Mouse (Mus musculus): ENCODE results near the gene Gm28230. TPM values are rescaled to one million over a fixed set of nuclear protein-coding genes. Genes with fewer than 3 reads are reported as not detected.

Gene Gm28230
- total RNA-seq, 1 experiment, result 0.22 TPM

- Histone ChIP-seq H3K4me3 (ENCODE audit: insufficient read depth in 1 of 2, low read depth in 1 of 2, low read length in 2 of 2, poor library complexity in 1 of 2, severe bottlenecking in 1 of 2) (no peak overlapping the region), H3K27ac (ENCODE audit: insufficient read depth, low read depth, low read length, poor library complexity, severe bottlenecking) (no peak overlapping the region), H3K9ac (ENCODE audit: insufficient read depth, low read depth, low read length, poor library complexity, severe bottlenecking) (no peak overlapping the region), H3K36me3 (ENCODE audit: control insufficient read depth, insufficient read depth, low read length, poor library complexity, severe bottlenecking) (no peaks in the 10 kb centered on the region), H3K9me3 (ENCODE audit: control insufficient read depth, insufficient read depth, low read depth, low read length) (no peaks in the 10 kb centered on the region), H3K4me1 (ENCODE audit: control insufficient read depth in 2 of 2, insufficient read depth in 2 of 2, low read length in 2 of 2, poor library complexity in 1 of 2) (peaks cover 0 to 4% of the 10 kb centered on the region in 2 experiments; a peak in 1 of 4 replicates)
- TF ChIP-seq ZC3H11A (IDR thresholded peaks at IDR 0.05; ENCODE audit: borderline replicate concordance, low read depth, low read length) (no peak), ZNF384 (IDR thresholded peaks at IDR 0.05; ENCODE audit: low read depth, low read length) (0 out of 2 replicates have a peak, but pooled peaks have one; percentile 6)
- DNase-seq (ENCODE audit: low read depth, low spot score), result no peak
- in situ Hi-C loops (cut with MboI; ENCODE audit: low sequenced_read_pairs in 2 of 2, unreplicated experiment in 2 of 2), result loop anchor here (10.0 to 25.0 kb wide), 2 partner anchors 58 to 900 kb away; no protein-coding TSS in a partner anchor
Observed at GRCm38 (mm10) chr2:74686988-74687697, 39.4 kb upstream of the Gm28230 start.

DNA sequence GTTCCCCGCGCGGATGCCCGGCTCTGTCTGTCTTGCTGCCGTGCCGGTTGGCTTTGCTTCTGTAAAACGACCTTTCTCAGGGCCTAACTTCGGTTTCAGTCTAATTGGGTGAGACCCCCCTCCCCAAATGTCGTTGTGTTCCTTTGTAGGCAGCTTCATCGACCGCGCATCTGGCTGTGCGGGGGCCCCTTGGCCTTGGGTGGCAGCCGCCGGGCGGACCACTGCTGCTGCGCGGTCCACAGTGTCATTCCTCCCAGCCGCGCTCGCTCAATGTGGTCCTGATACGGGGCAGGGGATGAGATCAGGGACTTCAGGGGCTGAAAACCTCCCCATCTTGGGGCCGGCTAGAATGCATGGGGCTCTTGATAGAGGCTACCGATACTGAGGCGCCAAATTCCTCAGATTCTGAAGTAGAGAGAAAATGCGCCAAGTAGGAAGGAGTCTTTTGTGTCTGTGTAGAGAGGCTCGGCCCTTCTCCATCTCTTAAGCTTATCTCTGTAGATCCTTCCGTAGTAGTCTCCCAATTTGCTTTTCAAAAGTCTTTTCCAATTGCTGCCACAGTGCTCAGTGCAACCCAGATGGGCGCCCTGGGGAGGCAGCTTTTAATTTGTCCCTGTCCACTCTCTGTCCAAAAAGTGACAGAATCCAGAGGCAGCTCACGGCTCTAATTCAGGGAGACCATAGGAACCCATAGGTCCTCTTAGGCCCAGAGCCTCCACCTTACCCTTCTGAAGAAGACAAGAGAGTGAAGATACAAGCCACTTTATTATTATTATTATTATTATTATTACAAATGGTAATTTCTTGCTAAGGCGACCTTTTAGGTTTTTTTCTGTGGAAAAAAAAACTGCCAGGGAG lies 38.6 kb upstream of the Gm28230 start:
- no peak overlapping the region for H3K27ac ChIP-seq (ENCODE audit: insufficient read depth, low read depth, low read length, poor library complexity, severe bottlenecking)
- DNase-seq (ENCODE audit: low read depth, low spot score), result no peak
- no peaks in the 10 kb centered on the region for H3K9me3 ChIP-seq (ENCODE audit: control insufficient read depth, insufficient read depth, low read depth, low read length)
- TF ChIP-seq ZC3H11A (IDR thresholded peaks at IDR 0.05; ENCODE audit: borderline replicate concordance, low read depth, low read length) (no peak), ZNF384 (IDR thresholded peaks at IDR 0.05; ENCODE audit: low read depth, low read length) (no peak), HCFC1 (IDR thresholded peaks at IDR 0.05; ENCODE audit: borderline replicate concordance, insufficient read depth, low read length) (no peak), CHD2 (IDR thresholded peaks at IDR 0.05; ENCODE audit: low read depth, low read length) (no peak), MAFK (IDR thresholded peaks at IDR 0.05; ENCODE audit: insufficient read depth, low read depth, low read length) (no peak)
- H3K4me1 ChIP-seq (ENCODE audit: control insufficient read depth in 2 of 2, insufficient read depth in 2 of 2, low read length in 2 of 2, poor library complexity in 1 of 2), result peaks cover 0 to 1% of the 10 kb centered on the region in 2 experiments; a peak in 1 of 4 replicates
- in situ Hi-C loops (cut with MboI; ENCODE audit: low sequenced_read_pairs in 2 of 2, unreplicated experiment in 2 of 2), result loop anchor here (10.0 to 25.0 kb wide), 2 partner anchors 57 to 899 kb away; no protein-coding TSS in a partner anchor
- no peaks in the 10 kb centered on the region for H3K36me3 ChIP-seq (ENCODE audit: control insufficient read depth, insufficient read depth, low read length, poor library complexity, severe bottlenecking)
- no peak overlapping the region for H3K9ac ChIP-seq (ENCODE audit: insufficient read depth, low read depth, low read length, poor library complexity, severe bottlenecking)
- H3K4me3 ChIP-seq (ENCODE audit: insufficient read depth in 1 of 2, low read depth in 1 of 2, low read length in 2 of 2, poor library complexity in 1 of 2, severe bottlenecking in 1 of 2), result no peak overlapping the region

DNA sequence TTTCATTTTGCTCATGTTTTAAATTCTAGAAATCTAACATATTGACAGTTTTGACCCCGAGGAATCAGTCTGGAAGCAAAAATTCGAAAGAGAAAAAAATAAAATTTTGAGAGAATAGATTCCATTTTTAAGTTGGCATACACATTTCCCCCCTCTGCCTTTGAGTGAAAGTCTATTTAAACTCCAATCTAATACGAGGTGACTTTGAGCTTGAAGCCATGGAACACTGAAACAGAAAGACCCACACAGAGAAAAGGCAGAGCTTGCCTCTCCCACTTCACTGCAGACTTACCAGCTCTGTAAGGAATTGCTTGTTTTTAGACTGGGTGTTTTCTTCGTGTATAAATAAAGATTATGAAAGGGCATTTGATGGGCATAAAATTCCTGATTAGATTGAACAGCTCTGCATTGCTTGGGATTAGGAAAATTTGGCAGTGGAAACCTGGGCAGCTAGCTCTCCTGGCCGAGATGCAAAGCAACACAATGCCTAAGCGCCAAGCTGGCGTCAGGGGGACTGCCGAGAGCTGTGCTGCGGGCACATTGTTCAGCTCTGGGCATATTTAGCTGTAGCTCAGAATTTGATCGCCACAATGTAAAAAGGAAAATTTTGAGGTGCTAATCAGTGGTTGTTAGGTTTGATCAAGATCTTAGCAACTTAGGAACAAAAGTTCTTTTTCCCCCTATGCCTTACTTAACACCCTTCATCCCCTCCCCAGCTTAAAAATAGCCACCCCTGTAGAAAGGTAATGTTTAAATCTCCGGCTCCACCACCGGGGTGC lies 37.5 kb upstream of the Gm28230 start:
- H3K27ac ChIP-seq (ENCODE audit: insufficient read depth, low read depth, low read length, poor library complexity, severe bottlenecking), result no peak overlapping the region
- no peak overlapping the region for H3K9ac ChIP-seq (ENCODE audit: insufficient read depth, low read depth, low read length, poor library complexity, severe bottlenecking)
- H3K9me3 ChIP-seq (ENCODE audit: control insufficient read depth, insufficient read depth, low read depth, low read length), result no peaks in the 10 kb centered on the region
- no peak overlapping the region for H3K4me3 ChIP-seq (ENCODE audit: insufficient read depth in 1 of 2, low read depth in 1 of 2, low read length in 2 of 2, poor library complexity in 1 of 2, severe bottlenecking in 1 of 2)
- in situ Hi-C loops (cut with MboI; ENCODE audit: low sequenced_read_pairs in 2 of 2, unreplicated experiment in 2 of 2), result loop anchor here (10.0 to 25.0 kb wide), 2 partner anchors 56 to 898 kb away; no protein-coding TSS in a partner anchor
- TF ChIP-seq ZC3H11A (IDR thresholded peaks at IDR 0.05; ENCODE audit: borderline replicate concordance, low read depth, low read length), result no peak
- no peak for TF ChIP-seq HCFC1 (IDR thresholded peaks at IDR 0.05; ENCODE audit: borderline replicate concordance, insufficient read depth, low read length)
- no peak for TF ChIP-seq CHD2 (IDR thresholded peaks at IDR 0.05; ENCODE audit: low read depth, low read length)
- no peak for TF ChIP-seq MAFK (IDR thresholded peaks at IDR 0.05; ENCODE audit: insufficient read depth, low read depth, low read length)
- TF ChIP-seq ZNF384 (IDR thresholded peaks at IDR 0.05; ENCODE audit: low read depth, low read length), result no peak
- DNase-seq (ENCODE audit: low read depth, low spot score), result no peak
- no peaks in the 10 kb centered on the region for H3K36me3 ChIP-seq (ENCODE audit: control insufficient read depth, insufficient read depth, low read length, poor library complexity, severe bottlenecking)
- peaks cover 0 to 1% of the 10 kb centered on the region in 2 experiments; a peak in 1 of 4 replicates for H3K4me1 ChIP-seq (ENCODE audit: control insufficient read depth in 2 of 2, insufficient read depth in 2 of 2, low read length in 2 of 2, poor library complexity in 1 of 2)

All from ES-E14 (cell line).